Mouse (Mus musculus): ENCODE measurements around the gene Fhl2.

DNA sequence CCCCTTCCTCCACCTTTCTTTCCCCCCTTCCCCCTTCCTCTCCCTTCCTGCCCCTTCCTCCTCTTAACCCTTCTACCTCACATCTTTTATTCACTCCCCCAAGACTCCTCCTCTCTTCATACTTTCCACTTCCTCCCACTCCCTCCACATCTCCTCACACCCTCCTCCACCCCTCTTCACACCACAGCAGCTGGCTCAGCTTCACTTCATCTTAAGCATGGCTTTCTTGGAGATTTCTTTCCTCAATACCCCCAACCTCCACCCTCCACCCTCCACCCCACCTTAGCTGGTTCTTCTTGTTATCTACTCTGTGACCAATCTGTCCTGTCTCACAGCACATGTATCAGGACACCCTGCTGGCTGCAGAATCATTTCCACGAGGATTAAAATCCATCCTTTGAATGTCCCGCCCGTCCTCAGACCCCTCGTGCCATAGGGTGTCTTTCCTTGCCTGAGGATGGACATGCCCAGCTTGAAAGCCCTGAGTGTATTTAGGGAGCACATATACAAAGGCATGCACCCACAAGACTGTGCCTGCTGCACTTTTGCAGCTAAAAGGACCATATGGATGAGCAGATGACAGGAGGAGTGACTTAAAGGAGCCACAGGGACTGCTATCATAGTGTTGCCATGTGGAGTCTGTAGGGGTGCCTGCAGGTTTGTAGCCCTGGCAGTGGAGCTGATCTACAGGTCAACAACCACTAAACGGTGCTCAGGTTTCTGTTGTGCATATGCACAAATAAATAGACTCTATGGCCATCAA, 66.4 kb downstream of the Fhl2 start:
- no peak for TF ChIP-seq CTCF (IDR thresholded peaks at IDR 0.05; ENCODE audit: control insufficient read depth, insufficient read depth, insufficient read length)
- TF ChIP-seq MAX (IDR thresholded peaks at IDR 0.05): no peak

Data from C2C12 (cell line).